Mouse (Mus musculus) liver, embryonic 12.5 days (tissue): ENCODE data around the gene Slc5a1. TPM values are rescaled to one million over a fixed set of nuclear protein-coding genes. Genes with fewer than 3 reads are reported as not detected.

Experiments
- ATAC-seq: fragments of 200-750 bp; cut with Nextera tagmentation; 2 replicates; pipeline ENCODE4 v1.8.0; 2017; ENCODE audit warnings: moderate number of reproducible peaks, mild to moderate bottlenecking, moderate library complexity
- H3K27ac ChIP-seq: fragments of 300-500 bp; sonication (generic); 2 replicates; pipeline ENCODE4 v1.5.1; 2016; ENCODE audit warnings: mild to moderate bottlenecking
- H3K27me3 ChIP-seq: fragments of 300-500 bp; sonication (generic); replicated peaks from 2 replicates; pipeline ENCODE4 v1.6.1; 2016; ENCODE audit warnings: mild to moderate bottlenecking, moderate library complexity
- H3K36me3 ChIP-seq: fragments of 300-500 bp; sonication (generic); 2 replicates; pipeline ENCODE4 v1.6.1; 2016; ENCODE audit warnings: mild to moderate bottlenecking, moderate library complexity
- H3K4me1 ChIP-seq: fragments of 300-500 bp; sonication (generic); 2 replicates; pipeline ENCODE4 v1.6.1; 2016
- H3K4me2 ChIP-seq: fragments of 300-500 bp; sonication (generic); 2 replicates; pipeline ENCODE4 v1.6.1; 2016; ENCODE audit warnings: mild to moderate bottlenecking, moderate library complexity
- H3K4me3 ChIP-seq: fragments of 300-500 bp; sonication (generic); 2 replicates; pipeline ENCODE4 v1.5.1; 2016; ENCODE audit warnings: mild to moderate bottlenecking, moderate library complexity
- H3K9ac ChIP-seq: fragments of 300-500 bp; sonication (generic); 2 replicates; pipeline ENCODE4 v1.6.1; 2016; ENCODE audit warnings: mild to moderate bottlenecking, moderate library complexity
- H3K9me3 ChIP-seq: fragments of 300-500 bp; sonication (generic); replicated peaks from 2 replicates; pipeline ENCODE4 v1.6.1; 2016; ENCODE audit warnings: mild to moderate bottlenecking, moderate library complexity
- WGBS: fragments of 180-500 bp; shearing (Covaris S2); methylation state at CpG from one replicate; pipeline ENCODE4 v1.1.7; 2016; ENCODE audit not compliant: insufficient replicate concordance; 5-methylcytosine and 5-hydroxymethylcytosine counted together
- polyA plus RNA-seq: library from polyadenylated mRNA; unstranded; fragments of >200 nt; fragmentation: Nextera tagmentation; extraction: Ambion mirVana; gene quantifications from 2 replicates; pipeline ENCODE4 v1.2.1, GENCODE M21; 2016

The Slc5a1 gene
- polyA plus RNA-seq, 1 experiment from 2014 or later: not detected

DNA sequence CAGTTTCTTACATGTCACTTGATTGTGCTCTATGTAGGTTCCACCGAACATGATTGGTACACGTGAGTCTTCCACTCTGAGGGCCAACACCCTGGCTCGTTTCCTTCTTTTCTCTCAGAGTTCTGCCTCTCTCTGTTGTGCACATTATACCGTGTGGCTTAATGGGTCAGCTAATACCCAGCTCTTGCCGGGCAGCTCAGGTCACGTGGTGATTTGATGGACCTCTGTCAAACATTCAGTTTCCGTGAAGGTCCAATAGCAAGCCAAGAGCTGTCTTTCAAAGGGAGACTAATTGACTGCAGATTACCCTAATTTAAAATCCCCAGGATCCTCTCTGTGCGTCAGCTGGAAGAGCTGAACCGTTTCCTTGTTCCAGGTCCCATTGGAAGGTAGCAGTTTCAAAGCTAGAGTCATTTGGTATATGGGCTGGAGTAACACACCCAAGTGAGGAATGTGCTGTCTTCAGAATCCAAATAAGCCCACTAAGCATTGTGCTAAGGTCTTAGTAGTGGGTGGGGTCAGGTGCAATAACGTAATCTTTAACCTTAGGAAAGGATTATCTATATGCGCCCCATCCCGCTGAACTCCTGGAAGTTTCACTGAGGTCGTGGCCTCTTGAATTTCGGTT is 3.9 kb downstream of the Slc5a1 start:
- WGBS: 71% methylated on average over 14 of the region's 14 CpGs
- no peak for ATAC-seq
- H3K4me1 ChIP-seq: no peaks in the 10 kb centered on the region

DNA sequence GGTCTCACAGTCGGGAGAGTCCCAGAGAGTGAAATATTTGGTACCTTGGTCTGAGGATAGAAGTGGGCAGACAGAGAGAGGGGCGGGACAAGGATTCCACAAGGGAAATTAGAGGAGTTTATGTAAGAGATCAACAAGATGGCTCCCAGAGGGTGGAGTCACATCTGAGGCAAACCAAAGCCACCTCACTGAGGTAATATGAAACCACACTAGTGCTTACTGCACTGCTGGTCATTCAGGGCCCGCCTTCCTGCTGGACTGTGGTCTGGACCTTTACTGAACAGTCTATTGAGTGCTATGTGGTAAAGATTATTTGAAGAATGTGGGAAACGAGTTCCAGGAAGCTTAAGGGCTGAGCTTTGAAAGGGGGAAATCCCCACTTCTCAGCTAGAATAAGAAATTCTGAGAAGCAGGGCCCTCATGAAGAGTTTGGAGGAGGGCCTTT is 17.9 kb downstream of the Slc5a1 start:
- Histone ChIP-seq H3K9me3 (no peaks in the 10 kb centered on the region), H3K4me1 (no peaks in the 10 kb centered on the region), H3K4me2 (no peak overlapping the region), H3K4me3 (no peak overlapping the region), H3K9ac (no peak overlapping the region), H3K36me3 (no peaks in the 10 kb centered on the region), H3K27ac (no peak overlapping the region), H3K27me3 (no peaks in the 10 kb centered on the region)
- WGBS: 32% methylated on average over 4 of the region's 4 CpGs
- no peak for ATAC-seq

More for the DNA sequence above, 3.9 kb downstream of the Slc5a1 start:
- no peak overlapping the region for H3K4me2 ChIP-seq
- no peaks in the 10 kb centered on the region for H3K36me3 ChIP-seq
- peaks cover 35% of the 10 kb centered on the region for H3K27me3 ChIP-seq
- H3K4me3 ChIP-seq: no peak overlapping the region
- H3K9ac ChIP-seq: no peak overlapping the region
- no peak overlapping the region for H3K27ac ChIP-seq
- no peaks in the 10 kb centered on the region for H3K9me3 ChIP-seq

DNA sequence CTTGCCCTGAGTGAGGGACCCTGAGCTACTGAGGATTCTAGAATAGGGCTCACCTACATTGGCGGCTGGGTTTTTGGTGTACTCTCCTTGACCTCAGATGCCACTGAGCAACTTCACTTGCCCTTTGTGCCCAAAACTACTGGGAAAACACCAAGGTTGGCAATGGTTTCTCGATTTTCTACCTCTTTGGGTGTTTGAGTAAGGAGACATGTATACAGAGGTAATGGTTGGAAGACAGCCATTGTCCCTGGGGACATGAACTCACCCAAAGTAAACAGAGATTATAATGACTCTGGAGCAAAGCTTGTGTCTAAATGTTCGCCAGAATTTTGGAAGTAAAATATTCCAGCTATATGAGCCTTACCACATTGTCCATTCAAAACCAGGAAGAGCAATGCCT is 19.6 kb downstream of the Slc5a1 start:
- Histone ChIP-seq H3K4me2 (no peak overlapping the region), H3K36me3 (no peaks in the 10 kb centered on the region), H3K27me3 (no peaks in the 10 kb centered on the region), H3K27ac (no peak overlapping the region), H3K4me1 (no peaks in the 10 kb centered on the region), H3K9me3 (no peaks in the 10 kb centered on the region), H3K9ac (no peak overlapping the region), H3K4me3 (no peak overlapping the region)
- WGBS: 48% methylated on average over 3 of the region's 3 CpGs
- no peak for ATAC-seq

DNA sequence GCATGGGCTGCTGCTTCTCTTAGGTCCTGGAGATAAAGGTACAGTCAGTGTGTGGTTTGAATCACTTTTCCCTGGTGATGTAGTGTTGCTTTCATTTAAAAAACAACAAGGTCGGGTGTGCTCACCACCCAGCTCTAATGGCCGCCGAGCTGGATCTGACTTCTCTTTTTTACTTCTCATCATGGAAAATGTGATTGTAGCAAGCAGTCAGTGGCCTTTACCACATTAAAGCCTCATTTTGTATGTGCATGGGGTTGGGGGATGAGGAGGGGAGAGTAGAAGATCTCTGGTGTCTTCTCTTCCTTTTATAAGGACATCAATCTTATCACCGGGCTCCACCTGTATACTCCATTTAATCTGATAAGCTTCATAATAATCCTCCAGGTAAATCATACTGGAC is 21.3 kb downstream of the Slc5a1 start:
- Histone ChIP-seq H3K27me3 (no peaks in the 10 kb centered on the region), H3K4me2 (no peak overlapping the region), H3K27ac (no peak overlapping the region), H3K4me1 (no peaks in the 10 kb centered on the region), H3K4me3 (no peak overlapping the region), H3K9me3 (no peaks in the 10 kb centered on the region), H3K9ac (no peak overlapping the region), H3K36me3 (no peaks in the 10 kb centered on the region)
- WGBS: 73% methylated on average over 4 of the region's 4 CpGs
- ATAC-seq: no peak

DNA sequence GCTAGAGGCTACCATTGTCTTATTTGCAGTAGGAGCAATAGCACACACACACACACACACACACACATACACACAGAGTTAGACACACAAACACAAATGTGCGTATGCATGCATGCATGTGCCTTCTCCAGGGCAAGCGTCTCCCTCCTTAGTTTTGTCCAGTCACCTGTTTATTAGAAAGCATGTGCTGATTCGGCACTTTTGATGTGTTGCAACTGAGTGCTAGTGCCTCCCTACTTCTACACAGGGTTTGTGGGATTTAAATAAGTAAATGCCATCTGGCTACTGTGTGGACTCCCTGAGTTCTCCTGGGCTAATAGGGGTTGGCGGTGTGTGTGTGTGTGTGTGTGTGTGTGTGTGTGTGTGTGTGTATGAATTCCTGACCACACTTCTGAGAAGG is 30.1 kb downstream of the Slc5a1 start:
- Histone ChIP-seq H3K4me2 (no peak overlapping the region), H3K4me3 (no peak overlapping the region), H3K4me1 (no peaks in the 10 kb centered on the region), H3K27ac (no peak overlapping the region), H3K9me3 (no peaks in the 10 kb centered on the region), H3K9ac (no peak overlapping the region), H3K27me3 (no peaks in the 10 kb centered on the region), H3K36me3 (no peaks in the 10 kb centered on the region)
- ATAC-seq: no peak
- 75% methylated on average over 4 of the region's 4 CpGs for WGBS

DNA sequence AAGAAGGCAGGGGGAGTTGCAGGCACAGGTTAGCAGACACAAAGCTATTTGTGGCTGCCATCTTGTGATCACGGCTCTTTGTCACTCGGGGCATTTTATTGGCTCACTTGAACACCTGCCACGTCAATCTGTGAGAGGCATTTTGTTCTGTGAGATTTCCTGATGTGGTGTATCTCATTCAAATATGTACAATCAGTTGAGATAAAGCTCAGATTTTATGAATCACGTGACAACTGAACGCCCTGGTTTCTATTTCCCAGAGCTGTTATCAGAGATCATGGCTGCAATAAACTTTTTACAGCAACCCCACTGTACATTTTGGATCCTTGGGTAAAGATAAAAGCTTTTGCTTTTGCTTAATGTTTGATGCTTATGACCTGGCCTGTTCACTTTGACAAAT is 31.6 kb downstream of the Slc5a1 start:
- Histone ChIP-seq H3K4me3 (no peak overlapping the region), H3K27me3 (0 out of 2 replicates have a peak, but pooled peaks cover 4% of the 10 kb centered on the region), H3K9me3 (no peaks in the 10 kb centered on the region), H3K4me2 (no peak overlapping the region), H3K9ac (no peak overlapping the region), H3K27ac (no peak overlapping the region), H3K4me1 (no peaks in the 10 kb centered on the region), H3K36me3 (no peaks in the 10 kb centered on the region)
- ATAC-seq: no peak
- 72% methylated on average over 5 of the region's 5 CpGs for WGBS

DNA sequence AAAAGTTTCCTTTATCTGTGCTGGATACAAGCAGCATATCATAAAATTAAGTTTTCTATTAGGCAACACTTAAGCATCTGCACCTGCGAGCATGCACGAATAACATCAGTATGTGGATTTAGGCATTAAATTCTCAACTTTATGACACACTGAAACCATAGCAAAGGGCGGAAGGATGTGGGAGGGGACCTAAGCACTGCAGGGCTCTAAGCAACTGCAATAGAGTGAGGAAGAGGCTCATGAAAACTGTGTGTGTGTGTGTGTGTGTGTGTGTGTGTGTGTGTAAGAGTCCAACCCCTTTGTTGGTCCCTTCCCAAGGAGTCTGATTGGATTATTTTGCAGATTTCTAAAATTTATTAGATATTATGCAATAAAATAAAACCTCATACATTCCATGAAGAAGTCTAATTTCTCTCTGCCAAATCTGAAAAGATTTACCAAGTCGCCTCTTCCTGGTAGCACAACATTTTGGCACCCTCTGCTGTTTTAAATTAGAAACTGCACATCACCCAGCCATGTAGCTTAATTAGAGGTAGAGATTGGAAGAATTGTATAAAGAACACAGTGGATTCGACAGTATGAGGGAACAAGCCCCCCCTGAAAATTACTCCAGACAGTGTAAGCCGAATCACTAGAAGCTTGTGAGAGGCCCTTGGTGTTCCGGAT is 38.9 kb downstream of the Slc5a1 start:
- no peak overlapping the region for H3K4me2 ChIP-seq
- no peak overlapping the region for H3K9ac ChIP-seq
- H3K27ac ChIP-seq: no peak overlapping the region
- ATAC-seq: no peak
- WGBS: 38% methylated on average over 7 of the region's 7 CpGs
- H3K4me1 ChIP-seq: no peaks in the 10 kb centered on the region
- no peaks in the 10 kb centered on the region for H3K9me3 ChIP-seq
- H3K36me3 ChIP-seq: no peaks in the 10 kb centered on the region
- peaks cover 12% of the 10 kb centered on the region for H3K27me3 ChIP-seq
- no peak overlapping the region for H3K4me3 ChIP-seq

DNA sequence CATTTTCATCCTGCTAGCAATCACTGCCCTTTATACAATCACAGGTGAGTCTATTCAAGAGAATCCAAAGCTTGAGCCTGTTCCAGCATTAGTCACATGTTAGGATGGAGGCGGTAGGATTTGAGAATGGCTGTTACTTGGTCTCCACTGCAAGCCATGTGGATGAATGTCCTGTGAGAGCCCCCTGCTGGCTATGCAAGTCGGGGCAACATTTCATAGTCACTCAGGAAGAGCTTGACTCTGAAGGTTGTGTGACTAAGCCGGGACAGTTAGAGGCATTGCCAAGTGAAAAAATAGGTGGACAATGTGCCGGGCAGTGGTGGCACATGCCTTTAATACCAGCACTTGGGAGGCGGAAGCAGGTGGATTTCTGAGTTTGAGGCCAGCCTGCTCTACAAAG is 40.0 kb downstream of the Slc5a1 start:
- Histone ChIP-seq H3K4me1 (no peaks in the 10 kb centered on the region), H3K4me2 (no peak overlapping the region), H3K4me3 (no peak overlapping the region), H3K27ac (no peak overlapping the region), H3K9ac (no peak overlapping the region), H3K9me3 (no peaks in the 10 kb centered on the region), H3K27me3 (peaks cover 12% of the 10 kb centered on the region), H3K36me3 (no peaks in the 10 kb centered on the region)
- ATAC-seq: no peak
- WGBS: 40% methylated on average over 5 of the region's 5 CpGs

DNA sequence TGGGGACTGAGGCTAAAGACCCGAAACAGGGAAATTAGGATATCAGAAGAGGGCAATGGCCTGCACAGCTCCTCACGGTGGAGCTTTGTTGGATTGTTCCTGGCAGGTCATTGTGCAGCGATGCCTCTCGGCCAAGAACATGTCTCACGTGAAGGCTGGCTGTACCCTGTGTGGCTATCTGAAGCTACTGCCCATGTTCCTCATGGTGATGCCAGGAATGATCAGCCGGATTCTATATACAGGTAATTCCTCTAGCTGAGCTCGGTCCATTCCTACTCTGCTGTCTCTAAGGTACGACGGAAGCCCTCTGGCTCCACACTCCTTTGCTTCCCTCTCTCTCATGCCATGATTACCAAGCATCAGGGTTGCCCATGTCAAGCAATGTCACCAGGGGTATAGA is 42.8 kb downstream of the Slc5a1 start:
- WGBS: 70% methylated on average over 9 of the region's 9 CpGs
- H3K9ac ChIP-seq: no peak overlapping the region
- ATAC-seq: no peak
- no peaks in the 10 kb centered on the region for H3K9me3 ChIP-seq
- no peaks in the 10 kb centered on the region for H3K36me3 ChIP-seq
- no peak overlapping the region for H3K4me3 ChIP-seq
- peaks cover 6% of the 10 kb centered on the region for H3K27me3 ChIP-seq
- H3K4me1 ChIP-seq: no peaks in the 10 kb centered on the region
- no peak overlapping the region for H3K27ac ChIP-seq
- H3K4me2 ChIP-seq: no peak overlapping the region

DNA sequence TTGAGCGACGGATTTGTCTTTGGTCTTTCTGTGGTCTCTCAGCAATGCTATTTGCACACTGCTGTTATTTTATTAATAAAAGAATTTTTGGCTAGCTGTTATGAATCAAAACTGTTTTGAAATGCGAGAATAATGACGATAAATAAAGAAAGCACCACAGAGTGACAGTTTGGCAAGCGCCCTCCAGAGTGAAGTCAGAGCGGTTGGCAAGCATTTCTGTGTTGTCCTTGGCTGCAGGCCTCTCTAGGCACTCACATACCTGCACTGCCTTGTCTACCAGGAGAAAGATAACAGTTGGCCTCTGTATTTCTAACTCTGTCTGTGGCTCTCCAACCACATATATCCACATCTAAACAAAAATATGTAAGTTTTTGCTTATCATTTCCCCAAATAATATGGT is 43.7 kb downstream of the Slc5a1 start:
- Histone ChIP-seq H3K9me3 (no peaks in the 10 kb centered on the region), H3K9ac (no peak overlapping the region), H3K4me3 (no peak overlapping the region), H3K4me2 (no peak overlapping the region), H3K4me1 (no peaks in the 10 kb centered on the region), H3K27me3 (peaks cover 4% of the 10 kb centered on the region; the same call in 1 of the 2 replicates), H3K36me3 (no peaks in the 10 kb centered on the region), H3K27ac (no peak overlapping the region)
- WGBS: 65% methylated on average over 6 of the region's 6 CpGs
- ATAC-seq: no peak

DNA sequence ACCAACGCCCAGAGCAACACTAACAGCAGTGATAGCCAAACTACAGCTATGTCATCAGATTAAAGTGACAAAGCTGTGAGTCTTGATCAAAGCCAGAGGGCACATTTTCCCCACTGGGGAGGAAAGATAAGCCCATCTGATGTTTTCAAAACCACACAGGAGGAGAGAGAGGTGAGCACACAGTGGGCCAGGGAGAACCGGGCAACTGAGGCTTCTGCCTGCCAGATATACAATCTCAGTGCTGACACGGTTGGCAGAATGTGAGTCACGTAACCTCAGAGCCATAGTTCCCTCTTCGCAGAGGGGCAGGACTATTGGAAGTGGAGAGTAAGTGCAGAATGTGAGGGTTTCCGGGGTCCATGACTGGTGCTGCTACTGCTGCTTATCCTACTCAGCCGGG is 89.5 kb downstream of the Slc5a1 start:
- peak; percentile 46 for ATAC-seq

DNA sequence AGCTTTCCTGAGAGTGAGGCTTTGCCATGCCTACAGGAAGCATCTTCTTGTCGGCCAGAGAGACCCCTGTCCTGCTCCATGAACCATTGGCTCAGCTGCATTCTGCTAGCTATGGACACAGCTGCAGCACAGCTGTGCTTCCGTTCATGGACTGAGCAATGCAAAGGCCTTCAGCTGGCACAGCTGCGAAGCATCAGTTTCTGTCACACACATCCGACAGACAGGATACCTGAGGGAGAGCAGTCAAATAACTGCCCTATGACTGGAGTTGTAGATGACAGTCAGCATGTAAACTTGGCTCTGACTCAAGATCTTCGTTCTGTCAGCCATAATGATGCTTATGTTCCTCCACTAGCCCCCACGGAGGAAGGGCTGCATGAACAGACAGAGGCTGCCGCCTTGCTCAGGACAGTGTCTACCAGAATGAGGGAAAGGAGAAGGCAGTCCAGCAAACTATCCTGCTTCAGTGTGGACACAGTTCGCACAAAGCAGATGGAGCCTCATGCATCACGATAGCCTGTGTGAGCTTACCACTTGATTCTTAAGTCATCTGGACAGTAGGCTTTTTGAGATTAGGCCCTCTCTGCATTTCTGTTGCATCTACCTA is 91.3 kb downstream of the Slc5a1 start:
- Histone ChIP-seq H3K9ac (no peak overlapping the region), H3K9me3 (no peaks in the 10 kb centered on the region), H3K27ac (no peak overlapping the region), H3K27me3 (no peaks in the 10 kb centered on the region; the same call in 1 of the 2 replicates), H3K36me3 (no peaks in the 10 kb centered on the region), H3K4me2 (no peak overlapping the region), H3K4me3 (no peak overlapping the region), H3K4me1 (peaks cover 9% of the 10 kb centered on the region)
- ATAC-seq: no peak
- WGBS: 71% methylated on average over 9 of the region's 9 CpGs

More for the DNA sequence above, 89.5 kb downstream of the Slc5a1 start:
- Histone ChIP-seq H3K4me3 (no peak overlapping the region), H3K4me2 (no peak overlapping the region), H3K9ac (no peak overlapping the region), H3K27me3 (no peaks in the 10 kb centered on the region; the same call in 1 of the 2 replicates), H3K36me3 (no peaks in the 10 kb centered on the region), H3K27ac (no peak overlapping the region), H3K9me3 (no peaks in the 10 kb centered on the region), H3K4me1 (peaks cover 9% of the 10 kb centered on the region)
- 10% methylated on average over 7 of the region's 7 CpGs for WGBS
